Mouse (Mus musculus) c-Kit-positive CD71-positive TER-119-negative erythroid progenitor cells, embryonic 14.5 days (primary cell): ENCODE measurements at regions not wholly inside any gene's neighbourhood (a gene's known extent, or its start where the extent isn't known, plus 50 kb on each side); places are given as distances from the start of the nearest gene placed in this dataset.

ENCODE experiments used
- DNase-seq: peaks from one replicate; pipeline ENCODE4 v3.0.0-alpha.2; 2013; ENCODE audit warnings: low read depth

DNA sequence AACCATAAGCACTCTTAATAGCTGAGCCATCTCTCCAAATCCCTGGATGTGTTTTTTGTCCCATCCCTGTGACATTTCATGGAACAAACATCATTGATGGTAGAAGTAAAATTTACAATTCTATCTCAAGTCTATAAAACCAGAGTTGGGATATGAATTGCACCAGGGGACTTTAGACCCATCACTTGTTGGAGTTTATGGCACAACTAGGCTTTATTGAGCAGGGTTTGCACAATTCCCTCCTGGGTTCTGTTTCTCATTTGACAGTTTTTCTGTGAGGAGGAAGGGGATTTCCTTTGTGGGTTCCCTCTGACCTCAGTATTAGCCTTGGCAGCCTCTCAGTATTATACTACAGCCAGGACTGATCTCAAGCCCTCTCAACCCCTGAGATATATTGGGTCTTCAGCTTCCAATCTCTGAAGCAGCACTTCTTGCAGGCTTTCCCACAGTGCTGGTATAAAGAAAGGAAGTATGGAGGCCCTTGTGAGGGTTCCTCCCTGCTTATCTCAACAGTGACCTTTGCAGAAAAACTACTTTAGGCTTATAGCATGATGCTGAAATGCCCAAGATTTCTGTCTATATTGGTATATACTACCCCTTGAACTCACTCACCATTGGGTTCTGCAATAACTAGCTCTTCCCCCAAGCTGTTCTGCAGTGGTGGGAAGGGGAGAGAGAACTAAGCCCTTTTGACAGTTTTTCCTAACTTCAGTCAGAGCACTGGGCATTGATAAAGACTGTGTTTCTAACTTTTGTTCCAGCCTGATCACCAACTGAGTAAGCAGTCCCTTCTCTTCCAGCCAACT, 582.4 kb downstream of the 1190002N15Rik start:
- DNase-seq, result no peak

DNA sequence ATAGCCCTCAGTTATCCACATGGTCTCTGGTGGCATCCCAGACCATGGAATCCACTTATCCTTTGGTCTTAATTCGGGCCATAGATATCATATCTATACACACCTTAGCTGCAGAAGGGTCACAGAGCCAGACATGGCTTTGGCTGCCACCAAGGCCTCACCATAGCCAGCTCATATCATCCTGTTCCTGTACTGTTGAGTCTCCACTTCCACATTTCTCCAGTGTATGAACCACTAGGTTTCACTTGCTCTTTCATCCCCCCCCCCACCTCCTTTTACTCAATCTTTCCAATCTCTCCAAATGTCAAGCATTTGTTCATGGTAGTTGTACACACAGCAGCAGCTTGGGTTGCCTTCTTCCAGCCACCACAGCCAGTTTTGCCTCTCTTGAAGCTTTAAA, 589.2 kb downstream of the 1190002N15Rik start:
- DNase-seq, result no peak

DNA sequence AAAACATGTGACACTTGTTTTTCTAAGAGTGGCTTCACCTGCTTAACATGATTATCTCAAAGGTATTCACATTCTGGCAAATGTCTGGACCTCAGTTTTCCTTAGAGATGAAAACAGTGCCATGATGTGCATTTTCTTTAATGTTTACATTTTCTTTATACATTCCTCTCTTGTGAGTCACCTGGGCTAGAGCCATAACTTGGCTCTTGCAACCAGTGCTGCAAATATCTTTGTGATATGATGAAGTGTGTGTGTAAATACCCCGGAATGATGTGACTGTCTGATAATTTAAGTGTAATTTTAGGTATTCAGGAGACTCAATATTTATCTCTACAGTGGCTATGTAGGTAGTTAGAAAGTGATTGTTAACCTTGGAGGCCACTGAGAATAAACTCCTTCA, 590.8 kb downstream of the 1190002N15Rik start:
- no peak for DNase-seq

DNA sequence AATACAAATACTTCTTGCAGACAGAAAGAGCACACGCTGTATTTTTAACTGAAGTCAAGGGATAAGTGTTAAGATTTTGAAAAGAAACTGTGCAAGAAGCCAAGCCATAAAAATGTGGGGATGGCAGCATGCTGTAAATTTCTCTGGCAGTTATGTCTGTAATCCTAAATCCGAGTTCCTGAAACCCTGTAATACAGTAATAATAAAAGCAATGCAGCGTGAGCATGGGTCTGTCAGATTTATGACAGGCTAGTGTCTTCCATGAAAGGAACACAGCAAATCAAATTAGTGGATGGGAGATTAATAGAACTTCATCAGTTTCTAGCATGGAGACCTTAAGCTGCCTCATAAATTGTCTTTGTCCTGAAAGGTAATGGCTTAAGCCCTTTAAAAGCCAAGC, 597.7 kb downstream of the 1190002N15Rik start:
- no peak for DNase-seq

DNA sequence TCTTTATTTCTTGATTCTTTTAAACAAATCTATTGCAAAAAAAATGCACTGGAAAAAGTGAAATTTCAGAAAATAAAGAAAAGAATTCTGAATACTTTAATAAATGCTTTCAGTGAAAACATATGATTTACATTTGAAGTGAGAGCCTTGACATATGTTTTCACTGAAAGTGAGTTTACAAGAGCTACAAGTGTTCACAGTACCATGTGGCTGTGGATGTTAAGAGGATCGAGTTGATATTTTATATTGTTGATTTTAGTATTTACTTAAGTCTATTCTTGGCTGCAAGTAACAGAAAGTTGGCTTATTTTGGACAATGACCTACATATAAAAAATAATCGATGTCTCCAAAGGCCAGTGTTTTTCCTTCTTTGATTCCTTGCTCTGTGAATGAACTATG, 607.2 kb downstream of the 1190002N15Rik start:
- DNase-seq, result no peak

DNA sequence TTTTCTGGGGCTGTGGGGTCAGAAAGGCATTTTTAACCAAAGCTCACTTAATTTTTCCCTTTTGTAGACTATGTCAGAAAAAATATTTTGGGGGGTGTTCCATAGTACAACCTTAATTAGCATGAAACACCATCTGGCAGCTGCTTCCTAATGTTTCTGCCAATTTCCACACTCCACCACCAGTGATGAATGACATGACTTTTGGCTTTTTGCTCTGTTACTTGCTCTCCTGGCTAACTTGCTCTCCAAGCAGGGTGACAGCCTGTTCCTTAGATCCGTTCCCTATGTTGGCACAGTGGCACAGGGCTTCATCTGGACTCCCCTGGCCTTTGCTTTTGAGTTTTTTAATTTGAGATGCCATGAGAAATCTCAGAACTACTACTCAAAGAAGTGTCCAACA, 648.6 kb downstream of the 1190002N15Rik start:
- DNase-seq, result no peak

DNA sequence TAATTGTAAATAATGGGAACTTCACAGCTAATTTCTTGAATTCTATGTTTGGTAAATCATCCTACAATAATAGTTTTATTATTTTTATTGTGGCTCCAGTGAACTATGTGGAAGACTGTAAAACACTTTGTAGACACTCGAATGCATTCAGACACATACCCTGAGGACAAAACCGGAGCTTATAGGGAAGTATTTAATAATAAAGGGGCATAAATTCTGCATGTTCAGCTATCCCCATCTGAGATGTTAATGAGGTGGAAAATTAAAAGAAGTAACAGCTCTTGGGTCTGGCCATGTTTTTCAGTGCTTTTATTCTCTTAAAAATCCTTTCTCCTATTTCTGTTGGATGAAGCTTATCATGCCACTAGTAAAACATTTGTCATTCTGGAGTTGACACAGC, 657.8 kb downstream of the 1190002N15Rik start:
- no peak for DNase-seq

DNA sequence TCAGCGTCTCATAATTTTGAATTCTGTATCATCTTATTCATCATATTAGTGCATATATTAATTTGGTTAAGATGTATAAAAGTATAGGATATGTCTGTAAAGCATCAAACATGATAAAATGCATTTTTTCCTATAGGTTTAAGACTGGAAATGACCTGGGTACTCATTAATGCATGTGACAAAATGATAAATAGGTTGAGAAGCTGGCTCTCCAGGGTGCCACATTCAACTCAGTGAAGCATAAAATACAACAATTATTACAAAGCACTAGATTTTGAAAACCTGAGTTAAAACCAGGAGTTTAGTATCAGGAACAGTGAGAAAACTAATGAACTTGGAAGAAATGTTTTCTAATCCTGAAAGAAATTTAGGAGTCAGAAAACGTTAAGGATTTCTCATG, 658.3 kb downstream of the 1190002N15Rik start:
- no peak for DNase-seq

DNA sequence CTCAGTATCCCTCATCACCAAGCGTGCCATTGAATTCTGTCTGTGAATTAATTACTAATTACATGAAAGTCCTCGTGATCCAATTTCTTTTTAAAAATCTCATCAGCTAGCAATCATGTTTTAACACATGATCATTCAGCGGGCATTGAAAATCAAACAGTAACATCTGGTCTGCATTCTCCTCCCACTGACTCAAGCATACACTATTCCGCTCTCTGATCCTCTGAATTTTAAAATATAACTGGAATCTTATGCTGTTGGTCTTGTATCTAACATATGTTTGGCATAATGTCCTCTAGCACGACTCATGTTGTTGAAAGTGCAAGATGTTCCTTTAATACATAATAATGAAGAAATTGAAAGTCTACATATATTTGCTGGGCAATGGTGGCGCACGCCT, 667.1 kb downstream of the 1190002N15Rik start:
- no peak for DNase-seq

DNA sequence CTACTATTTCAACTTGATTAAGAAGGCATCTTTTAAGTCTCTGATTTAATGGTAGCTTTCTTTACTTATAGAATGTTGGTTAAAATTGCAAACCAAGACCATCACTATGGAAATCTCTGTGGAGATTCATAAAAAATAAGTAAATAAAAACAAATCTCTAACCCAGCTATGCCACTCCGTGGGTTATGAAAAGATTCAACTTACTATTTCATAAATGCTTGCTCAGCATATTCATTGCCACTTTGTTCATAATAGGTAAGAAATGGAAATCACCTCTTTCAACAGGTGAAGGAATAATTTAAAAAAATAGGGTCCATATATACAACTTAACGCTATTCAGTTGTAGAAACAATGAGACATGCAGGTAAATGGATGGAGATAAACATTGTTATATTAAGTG, 679.9 kb downstream of the 1190002N15Rik start:
- DNase-seq, result no peak

DNA sequence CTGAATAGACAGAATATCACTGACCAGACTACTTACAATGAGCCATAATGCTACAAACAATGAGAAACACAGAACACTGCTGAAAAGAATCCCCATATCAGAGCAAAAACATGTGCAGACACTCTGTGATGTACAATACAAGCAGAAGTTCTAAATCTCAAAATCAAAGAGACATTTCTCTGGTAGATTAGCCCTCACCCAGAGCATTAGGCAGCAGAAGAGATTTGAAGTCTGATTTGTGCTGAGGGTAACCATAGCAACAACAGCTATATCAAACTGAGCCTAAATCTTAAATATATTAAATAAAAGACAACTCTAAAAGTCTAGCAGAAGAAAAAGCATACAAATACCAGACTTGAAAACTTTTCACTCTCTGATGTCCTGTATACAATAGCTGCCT, 691.5 kb downstream of the 1190002N15Rik start:
- DNase-seq, result no peak

DNA sequence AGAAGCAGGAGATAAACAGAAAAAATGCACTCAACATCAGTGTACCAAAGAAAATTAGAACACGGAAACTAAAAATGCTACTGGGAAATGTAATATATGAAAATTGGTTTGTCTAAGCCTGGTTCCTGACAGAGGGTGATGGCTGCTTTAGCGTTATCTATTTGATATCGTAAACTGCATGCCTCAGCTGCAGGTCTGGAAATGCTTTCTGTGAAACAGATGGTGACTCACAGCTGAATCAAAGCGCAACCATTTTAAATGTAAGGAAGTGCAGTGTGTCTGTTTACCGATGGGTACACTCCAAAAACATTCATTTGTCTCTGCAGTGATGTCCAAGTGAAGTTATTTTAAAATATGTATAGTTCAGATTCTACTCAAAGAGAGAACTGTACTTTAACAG, 694.0 kb downstream of the 1190002N15Rik start:
- no peak for DNase-seq
